Mouse (Mus musculus): Measurements from ENCODE around the gene Zfp386. TPM values are rescaled to one million over a fixed set of nuclear protein-coding genes. Genes with fewer than 3 reads are reported as not detected.

Gene Zfp386
- polyA plus RNA-seq, 1 experiment from 2014 or later = 65.0 TPM

GRCm38 (mm10) chr12:116062194-116062583, 14.7 kb downstream of the Zfp386 start:
- Histone ChIP-seq H3K4me3 (no peak overlapping the region), H3K36me3 (replicated peaks) (peaks cover 54% of the 10 kb centered on the region), H3K27ac (replicated peaks) (no peak overlapping the region), H3K9me3 (peaks cover 60% of the 10 kb centered on the region), H3K4me1 (no peaks in the 10 kb centered on the region), H3K27me3 (replicated peaks; ENCODE audit: low read depth, poor library complexity, severe bottlenecking) (no peaks in the 10 kb centered on the region)
- no peak for DNase-seq (ENCODE audit: low spot score)
- WGBS = 95% methylated on average over 2 of the region's 2 CpGs

GRCm38 (mm10) chr12:116063020-116063419, 15.5 kb downstream of the Zfp386 start:
- DNase-seq (ENCODE audit: low spot score) = no peak
- Histone ChIP-seq H3K27me3 (replicated peaks; ENCODE audit: low read depth, poor library complexity, severe bottlenecking) (no peaks in the 10 kb centered on the region), H3K4me3 (no peak overlapping the region), H3K4me1 (no peaks in the 10 kb centered on the region), H3K9me3 (peaks cover 55% of the 10 kb centered on the region), H3K36me3 (replicated peaks) (peaks cover 46% of the 10 kb centered on the region), H3K27ac (replicated peaks) (no peak overlapping the region)
- WGBS = 97% methylated on average over 4 of the region's 4 CpGs

- Histone ChIP-seq H3K27ac (replicated peaks) (no peak overlapping the region), H3K4me1 (no peaks in the 10 kb centered on the region), H3K9me3 (no peaks in the 10 kb centered on the region), H3K4me3 (no peak overlapping the region), H3K36me3 (replicated peaks) (no peaks in the 10 kb centered on the region), H3K27me3 (replicated peaks; ENCODE audit: low read depth, poor library complexity, severe bottlenecking) (peaks cover 13% of the 10 kb centered on the region)
- WGBS = 21% methylated on average over 3 of the region's 3 CpGs
- peak; percentile 69 for DNase-seq (ENCODE audit: low spot score)
Observed at GRCm38 (mm10) chr12:116071023-116071422, 23.5 kb downstream of the Zfp386 start.

- Histone ChIP-seq H3K9me3 (no peaks in the 10 kb centered on the region), H3K36me3 (replicated peaks) (no peaks in the 10 kb centered on the region), H3K27me3 (replicated peaks; ENCODE audit: low read depth, poor library complexity, severe bottlenecking) (peaks cover 46% of the 10 kb centered on the region), H3K4me3 (peak within 1 kb of the TSS; percentile 65), H3K27ac (replicated peaks) (peak within 1 kb of the TSS; percentile 86), H3K4me1 (peaks cover 10% of the 10 kb centered on the region)
- whole genome bisulfite sequencing = 4% methylated on average over 33 of the region's 33 CpGs
- peak; percentile 87 for DNase-seq (ENCODE audit: low spot score)
Observed at GRCm38 (mm10) chr12:116077074-116077854, 29.7 kb downstream of the Zfp386 start, which contains the start of gene Vipr2. Gene Vipr2, plus strand, starts transcription at chr12:116077726.

- DNase-seq (ENCODE audit: low spot score) = no peak
- peak overlapping the region; percentile 65 for H3K4me3 ChIP-seq
- peak overlapping the region; percentile 86 for H3K27ac ChIP-seq (replicated peaks)
- under 1% methylated on average over 24 of the region's 24 CpGs for WGBS
- H3K4me1 ChIP-seq = peaks cover 10% of the 10 kb centered on the region
- no peaks in the 10 kb centered on the region for H3K36me3 ChIP-seq (replicated peaks)
- H3K9me3 ChIP-seq = no peaks in the 10 kb centered on the region
- peaks cover 46% of the 10 kb centered on the region for H3K27me3 ChIP-seq (replicated peaks; ENCODE audit: low read depth, poor library complexity, severe bottlenecking)
Observed at GRCm38 (mm10) chr12:116077855-116078366, 30.4 kb downstream of the Zfp386 start.

GRCm38 (mm10) chr12:116083125-116083524, 35.6 kb downstream of the Zfp386 start:
- Histone ChIP-seq H3K4me1 (0 out of 2 replicates have a peak, but pooled peaks cover 3% of the 10 kb centered on the region), H3K4me3 (no peak overlapping the region), H3K27ac (replicated peaks) (no peak overlapping the region), H3K27me3 (replicated peaks; ENCODE audit: low read depth, poor library complexity, severe bottlenecking) (peaks cover 18% of the 10 kb centered on the region), H3K9me3 (no peaks in the 10 kb centered on the region), H3K36me3 (replicated peaks) (no peaks in the 10 kb centered on the region)
- no peak for DNase-seq (ENCODE audit: low spot score)
- WGBS = 59% methylated on average over 6 of the region's 6 CpGs

GRCm38 (mm10) chr12:116084294-116084693, 36.8 kb downstream of the Zfp386 start:
- Histone ChIP-seq H3K27ac (replicated peaks) (no peak overlapping the region), H3K36me3 (replicated peaks) (no peaks in the 10 kb centered on the region), H3K4me1 (0 out of 2 replicates have a peak, but pooled peaks cover 3% of the 10 kb centered on the region), H3K4me3 (no peak overlapping the region), H3K9me3 (no peaks in the 10 kb centered on the region), H3K27me3 (replicated peaks; ENCODE audit: low read depth, poor library complexity, severe bottlenecking) (peaks cover 7% of the 10 kb centered on the region)
- peak; percentile 0 for DNase-seq (ENCODE audit: low spot score)
- 79% methylated on average over 2 of the region's 2 CpGs for WGBS

GRCm38 (mm10) chr12:116086951-116087600, 39.6 kb downstream of the Zfp386 start:
- H3K4me1 ChIP-seq = 0 out of 2 replicates have a peak, but pooled peaks cover 3% of the 10 kb centered on the region
- H3K27ac ChIP-seq (replicated peaks) = no peak overlapping the region
- H3K4me3 ChIP-seq = no peak overlapping the region
- 82% methylated on average over 5 of the region's 5 CpGs for WGBS
- no peaks in the 10 kb centered on the region for H3K9me3 ChIP-seq
- H3K36me3 ChIP-seq (replicated peaks) = no peaks in the 10 kb centered on the region
- no peak for DNase-seq (ENCODE audit: low spot score)
- no peaks in the 10 kb centered on the region for H3K27me3 ChIP-seq (replicated peaks; ENCODE audit: low read depth, poor library complexity, severe bottlenecking)

GRCm38 (mm10) chr12:116089836-116090235, 42.3 kb downstream of the Zfp386 start:
- Histone ChIP-seq H3K27ac (replicated peaks) (no peak overlapping the region), H3K36me3 (replicated peaks) (no peaks in the 10 kb centered on the region), H3K27me3 (replicated peaks; ENCODE audit: low read depth, poor library complexity, severe bottlenecking) (no peaks in the 10 kb centered on the region), H3K4me1 (no peaks in the 10 kb centered on the region), H3K4me3 (no peak overlapping the region), H3K9me3 (no peaks in the 10 kb centered on the region)
- 92% methylated on average over 3 of the region's 3 CpGs for WGBS
- DNase-seq (ENCODE audit: low spot score) = no peak

GRCm38 (mm10) chr12:116094765-116095555, 47.4 kb downstream of the Zfp386 start:
- H3K4me3 ChIP-seq = no peak overlapping the region
- no peak for DNase-seq (ENCODE audit: low spot score)
- H3K36me3 ChIP-seq (replicated peaks) = no peaks in the 10 kb centered on the region
- H3K9me3 ChIP-seq = no peaks in the 10 kb centered on the region
- H3K27me3 ChIP-seq (replicated peaks; ENCODE audit: low read depth, poor library complexity, severe bottlenecking) = no peaks in the 10 kb centered on the region
- no peak overlapping the region for H3K27ac ChIP-seq (replicated peaks)
- 88% methylated on average over 14 of the region's 14 CpGs for WGBS
- H3K4me1 ChIP-seq = no peaks in the 10 kb centered on the region

- Histone ChIP-seq H3K4me1 (no peaks in the 10 kb centered on the region), H3K36me3 (replicated peaks) (no peaks in the 10 kb centered on the region), H3K27ac (replicated peaks) (no peak overlapping the region), H3K4me3 (no peak overlapping the region), H3K27me3 (replicated peaks; ENCODE audit: low read depth, poor library complexity, severe bottlenecking) (no peaks in the 10 kb centered on the region), H3K9me3 (no peaks in the 10 kb centered on the region)
- no peak for DNase-seq (ENCODE audit: low spot score)
- WGBS = 77% methylated on average over 3 of the region's 3 CpGs
Observed at GRCm38 (mm10) chr12:116096361-116096904, 48.9 kb downstream of the Zfp386 start.

GRCm38 (mm10) chr12:116097166-116097565, 49.6 kb downstream of the Zfp386 start:
- 88% methylated on average over 8 of the region's 8 CpGs for WGBS
- H3K4me1 ChIP-seq = no peaks in the 10 kb centered on the region
- H3K4me3 ChIP-seq = no peak overlapping the region
- no peak for DNase-seq (ENCODE audit: low spot score)
- no peaks in the 10 kb centered on the region for H3K27me3 ChIP-seq (replicated peaks; ENCODE audit: low read depth, poor library complexity, severe bottlenecking)
- no peak overlapping the region for H3K27ac ChIP-seq (replicated peaks)
- no peaks in the 10 kb centered on the region for H3K9me3 ChIP-seq
- H3K36me3 ChIP-seq (replicated peaks) = no peaks in the 10 kb centered on the region

Data from embryonic facial prominence, embryonic 10.5 days (tissue).